Mouse (Mus musculus) lung, embryonic 15.5 days (tissue): ENCODE data around the gene Npy4r. TPM values are rescaled to one million over a fixed set of nuclear protein-coding genes. Genes with fewer than 3 reads are reported as not detected.
A peak's percentile ranks its signal among the peaks of the same experiment; 100 is the strongest.

Experiments used
- ATAC-seq: fragments of 200-750 bp; cut with Nextera tagmentation; 2 replicates; pipeline ENCODE4 v1.8.0; 2017; ENCODE audit warnings: moderate number of reproducible peaks, borderline replicate concordance; ENCODE audit not compliant: low FRiP score, low TSS enrichment; ENCODE audit errors: extremely low read depth
- H3K27ac ChIP-seq: fragments of 300-500 bp; sonication (generic); 2 replicates; pipeline ENCODE4 v1.5.1; 2015; ENCODE audit warnings: moderate library complexity, mild to moderate bottlenecking, inconsistent platforms
- H3K27me3 ChIP-seq: fragments of 300-500 bp; sonication (generic); 2 replicates; pipeline ENCODE4 v1.6.1; 2015; ENCODE audit warnings: inconsistent platforms
- H3K36me3 ChIP-seq: fragments of 300-500 bp; sonication (generic); 2 replicates; pipeline ENCODE4 v1.6.1; 2015; ENCODE audit warnings: inconsistent platforms
- H3K4me1 ChIP-seq: fragments of 300-500 bp; sonication (generic); 2 replicates; pipeline ENCODE4 v1.6.1; 2015; ENCODE audit warnings: inconsistent platforms
- H3K4me2 ChIP-seq: fragments of 300-500 bp; sonication (generic); 2 replicates; pipeline ENCODE4 v1.6.1; 2015; ENCODE audit warnings: inconsistent platforms, mild to moderate bottlenecking, moderate library complexity
- H3K4me3 ChIP-seq: fragments of 300-500 bp; sonication (generic); 2 replicates; pipeline ENCODE4 v1.5.1; 2015; ENCODE audit warnings: mild to moderate bottlenecking, inconsistent platforms
- H3K9ac ChIP-seq: fragments of 300-500 bp; sonication (generic); 2 replicates; pipeline ENCODE4 v1.6.1; 2015; ENCODE audit warnings: inconsistent platforms
- H3K9me3 ChIP-seq: fragments of 300-500 bp; sonication (generic); 2 replicates; pipeline ENCODE4 v1.6.1; 2016; ENCODE audit warnings: inconsistent platforms
- WGBS: fragments of 180-500 bp; shearing (Covaris S2); methylation state at CpG from one replicate; pipeline ENCODE4 v1.1.7; 2015; 5-methylcytosine and 5-hydroxymethylcytosine counted together
- polyA plus RNA-seq: library from polyadenylated mRNA; unstranded; fragments of >200 nt; fragmentation: Nextera tagmentation; extraction: Ambion mirVana; gene quantifications from 2 replicates; pipeline ENCODE4 v1.2.1, GENCODE M21; 2015

Gene Npy4r
- polyA plus RNA-seq, 1 experiment from 2014 or later = 0.09 TPM

- WGBS = 45% methylated on average over 9 of the region's 9 CpGs
- no peak overlapping the region for H3K4me2 ChIP-seq
- ATAC-seq = peak; percentile 73; the same call in 1 of the 2 replicates
- no peaks in the 10 kb centered on the region for H3K27me3 ChIP-seq
- H3K9me3 ChIP-seq = no peaks in the 10 kb centered on the region
- no peaks in the 10 kb centered on the region for H3K36me3 ChIP-seq
- H3K4me1 ChIP-seq = peaks cover 4% of the 10 kb centered on the region; the same call in 1 of the 2 replicates
- no peak overlapping the region for H3K27ac ChIP-seq
- no peak overlapping the region for H3K4me3 ChIP-seq
- H3K9ac ChIP-seq = no peak overlapping the region
Measured at GRCm38 (mm10) chr14:34154601-34155337, 2.5 kb upstream of the Npy4r start.

GRCm38 (mm10) chr14:34142915-34143314 is 9.4 kb downstream of the Npy4r start:
- 86% methylated on average over 10 of the region's 10 CpGs for WGBS
- Histone ChIP-seq H3K9me3 (no peaks in the 10 kb centered on the region), H3K27ac (no peak overlapping the region)

GRCm38 (mm10) chr14:34142316-34142715 is 10.0 kb downstream of the Npy4r start:
- H3K4me1 ChIP-seq = no peaks in the 10 kb centered on the region
- H3K9ac ChIP-seq = no peak overlapping the region
- no peak for ATAC-seq
- no peaks in the 10 kb centered on the region for H3K27me3 ChIP-seq
- H3K36me3 ChIP-seq = no peaks in the 10 kb centered on the region
- 81% methylated on average over 1 of the region's 1 CpGs for WGBS
- no peaks in the 10 kb centered on the region for H3K9me3 ChIP-seq
- no peak overlapping the region for H3K4me2 ChIP-seq
- no peak overlapping the region for H3K4me3 ChIP-seq
- no peak overlapping the region for H3K27ac ChIP-seq

More at GRCm38 (mm10) chr14:34142915-34143314, 9.4 kb downstream of the Npy4r start:
- H3K9ac ChIP-seq = no peak overlapping the region
- H3K4me2 ChIP-seq = no peak overlapping the region
- no peaks in the 10 kb centered on the region for H3K36me3 ChIP-seq
- no peak overlapping the region for H3K4me3 ChIP-seq
- no peak for ATAC-seq
- H3K4me1 ChIP-seq = no peaks in the 10 kb centered on the region
- no peaks in the 10 kb centered on the region for H3K27me3 ChIP-seq

GRCm38 (mm10) chr14:34139671-34140664 is 12.3 kb downstream of the Npy4r start:
- Histone ChIP-seq H3K9ac (no peak overlapping the region), H3K4me2 (no peak overlapping the region), H3K9me3 (no peaks in the 10 kb centered on the region), H3K4me3 (no peak overlapping the region), H3K36me3 (no peaks in the 10 kb centered on the region), H3K27ac (no peak overlapping the region), H3K27me3 (no peaks in the 10 kb centered on the region), H3K4me1 (no peaks in the 10 kb centered on the region)
- 79% methylated on average over 15 of the region's 15 CpGs for WGBS
- no peak for ATAC-seq

GRCm38 (mm10) chr14:34135391-34135790 is 16.9 kb downstream of the Npy4r start:
- no peaks in the 10 kb centered on the region for H3K9me3 ChIP-seq
- no peaks in the 10 kb centered on the region for H3K4me1 ChIP-seq
- ATAC-seq = no peak
- no peak overlapping the region for H3K9ac ChIP-seq
- H3K4me3 ChIP-seq = no peak overlapping the region
- no peaks in the 10 kb centered on the region for H3K36me3 ChIP-seq
- H3K27ac ChIP-seq = no peak overlapping the region
- H3K4me2 ChIP-seq = no peak overlapping the region
- H3K27me3 ChIP-seq = no peaks in the 10 kb centered on the region

GRCm38 (mm10) chr14:34131216-34131615 is 21.1 kb downstream of the Npy4r start:
- Histone ChIP-seq H3K4me3 (no peak overlapping the region), H3K9ac (no peak overlapping the region), H3K4me1 (no peaks in the 10 kb centered on the region), H3K36me3 (no peaks in the 10 kb centered on the region), H3K27me3 (no peaks in the 10 kb centered on the region), H3K4me2 (no peak overlapping the region), H3K9me3 (no peaks in the 10 kb centered on the region), H3K27ac (no peak overlapping the region)
- ATAC-seq = no peak
- 60% methylated on average over 6 of the region's 6 CpGs for WGBS

GRCm38 (mm10) chr14:34121691-34122090 is 30.6 kb downstream of the Npy4r start:
- Histone ChIP-seq H3K27ac (no peak overlapping the region), H3K4me1 (no peaks in the 10 kb centered on the region), H3K4me3 (no peak overlapping the region), H3K9me3 (no peaks in the 10 kb centered on the region), H3K36me3 (no peaks in the 10 kb centered on the region), H3K27me3 (no peaks in the 10 kb centered on the region), H3K9ac (no peak overlapping the region), H3K4me2 (no peak overlapping the region)
- WGBS = 93% methylated on average over 4 of the region's 4 CpGs
- no peak for ATAC-seq

GRCm38 (mm10) chr14:34120923-34121351 is 31.4 kb downstream of the Npy4r start:
- Histone ChIP-seq H3K27me3 (no peaks in the 10 kb centered on the region), H3K36me3 (no peaks in the 10 kb centered on the region), H3K27ac (no peak overlapping the region), H3K4me1 (no peaks in the 10 kb centered on the region), H3K4me2 (no peak overlapping the region), H3K9ac (no peak overlapping the region), H3K4me3 (no peak overlapping the region), H3K9me3 (no peaks in the 10 kb centered on the region)
- 81% methylated on average over 3 of the region's 3 CpGs for WGBS
- ATAC-seq = no peak

- H3K4me2 ChIP-seq = no peak overlapping the region
- 72% methylated on average over 12 of the region's 12 CpGs for WGBS
Measured at GRCm38 (mm10) chr14:34120016-34120910, 32.0 kb downstream of the Npy4r start.

GRCm38 (mm10) chr14:34119046-34119723 is 33.1 kb downstream of the Npy4r start:
- no peak overlapping the region for H3K27ac ChIP-seq
- no peaks in the 10 kb centered on the region for H3K36me3 ChIP-seq
- no peaks in the 10 kb centered on the region for H3K27me3 ChIP-seq
- 69% methylated on average over 7 of the region's 7 CpGs for WGBS
- H3K4me2 ChIP-seq = no peak overlapping the region
- no peak overlapping the region for H3K9ac ChIP-seq
- no peak overlapping the region for H3K4me3 ChIP-seq
- no peaks in the 10 kb centered on the region for H3K9me3 ChIP-seq
- H3K4me1 ChIP-seq = no peaks in the 10 kb centered on the region
- no peak for ATAC-seq

More at GRCm38 (mm10) chr14:34120016-34120910, 32.0 kb downstream of the Npy4r start:
- Histone ChIP-seq H3K4me1 (no peaks in the 10 kb centered on the region), H3K27ac (no peak overlapping the region), H3K36me3 (no peaks in the 10 kb centered on the region), H3K9ac (no peak overlapping the region), H3K9me3 (no peaks in the 10 kb centered on the region), H3K4me3 (no peak overlapping the region), H3K27me3 (no peaks in the 10 kb centered on the region)
- no peak for ATAC-seq

GRCm38 (mm10) chr14:34114311-34114710 is 38.0 kb downstream of the Npy4r start:
- Histone ChIP-seq H3K9me3 (no peaks in the 10 kb centered on the region), H3K36me3 (no peaks in the 10 kb centered on the region), H3K27me3 (no peaks in the 10 kb centered on the region), H3K4me2 (no peak overlapping the region), H3K27ac (no peak overlapping the region), H3K9ac (no peak overlapping the region), H3K4me3 (no peak overlapping the region), H3K4me1 (no peaks in the 10 kb centered on the region)
- WGBS = 82% methylated on average over 4 of the region's 4 CpGs
- ATAC-seq = no peak
